Mouse (Mus musculus) thymus, adult 2 months (tissue): ENCODE measurements around the gene Ly6g5c.

ENCODE experiments used
- CTCF ChIP-seq: fragments of 200-500 bp; IDR thresholded peaks from 2 replicates; pipeline ENCODE4 v1.5.1; 2012; ENCODE audit warnings: mild to moderate bottlenecking, control low read depth, low read length, moderate library complexity, borderline replicate concordance; ENCODE audit not compliant: control insufficient read depth, poor library complexity, insufficient read depth; ENCODE audit errors: extremely low read depth
- POLR2A ChIP-seq: fragments of 200-500 bp; IDR thresholded peaks from 2 replicates; pipeline ENCODE4 v1.6.1; 2012; ENCODE audit warnings: mild to moderate bottlenecking, low read length, control low read depth, moderate library complexity; ENCODE audit not compliant: control insufficient read depth, poor library complexity, insufficient read depth; ENCODE audit errors: extremely low read depth

- TF ChIP-seq POLR2A = no peak
- no peak for TF ChIP-seq CTCF
Measured at GRCm38 (mm10) chr17:35157661-35158175, 49.6 kb downstream of the Ly6g5c start.
